Mouse (Mus musculus): ENCODE measurements at regions not wholly inside any gene's neighbourhood (a gene's known extent, or its start where the extent isn't known, plus 50 kb on each side); places are given as distances from the start of the nearest gene placed in this dataset.

GRCm38 (mm10) chr3:34512503-34513145 lies 137.6 kb upstream of the Sox2 start:
- no peaks in the 10 kb centered on the region for H3K36me3 ChIP-seq
- no peaks in the 10 kb centered on the region; the same call in 1 of the 2 replicates for H3K4me1 ChIP-seq (replicated peaks)
- H3K27ac ChIP-seq: no peak overlapping the region
- no peaks in the 10 kb centered on the region for H3K27me3 ChIP-seq (ENCODE audit: insufficient read depth, poor library complexity, severe bottlenecking)
- no peak overlapping the region for H3K4me3 ChIP-seq
- no peak for DNase-seq (ENCODE audit: low spot score)
- whole genome bisulfite sequencing: 89% methylated on average over 13 of the region's 13 CpGs
- peaks cover 9% of the 10 kb centered on the region; the same call in 1 of the 2 replicates for H3K9me3 ChIP-seq

GRCm38 (mm10) chr3:34510723-34511122 lies 139.5 kb upstream of the Sox2 start:
- Histone ChIP-seq H3K4me3 (no peak overlapping the region), H3K9me3 (peaks cover 9% of the 10 kb centered on the region; the same call in 1 of the 2 replicates), H3K4me1 (replicated peaks) (no peaks in the 10 kb centered on the region; the same call in 1 of the 2 replicates), H3K36me3 (no peaks in the 10 kb centered on the region), H3K27me3 (ENCODE audit: insufficient read depth, poor library complexity, severe bottlenecking) (no peaks in the 10 kb centered on the region; the same call in 1 of the 2 replicates), H3K27ac (0 out of 2 replicates have a peak overlapping the region, but pooled peaks have one; percentile 3)
- WGBS: 84% methylated on average over 4 of the region's 4 CpGs
- DNase-seq (ENCODE audit: low spot score): no peak

GRCm38 (mm10) chr3:34509160-34509559 lies 141.0 kb upstream of the Sox2 start:
- H3K27ac ChIP-seq: no peak overlapping the region
- no peaks in the 10 kb centered on the region for H3K36me3 ChIP-seq
- no peaks in the 10 kb centered on the region; the same call in 1 of the 2 replicates for H3K4me1 ChIP-seq (replicated peaks)
- no peak overlapping the region for H3K4me3 ChIP-seq
- 48% methylated on average over 5 of the region's 5 CpGs for WGBS
- no peaks in the 10 kb centered on the region for H3K9me3 ChIP-seq
- no peak for DNase-seq (ENCODE audit: low spot score)
- no peaks in the 10 kb centered on the region; the same call in 1 of the 2 replicates for H3K27me3 ChIP-seq (ENCODE audit: insufficient read depth, poor library complexity, severe bottlenecking)

GRCm38 (mm10) chr3:34504573-34504894 lies 145.7 kb upstream of the Sox2 start:
- H3K9me3 ChIP-seq: no peaks in the 10 kb centered on the region
- no peak overlapping the region for H3K27ac ChIP-seq
- WGBS: 51% methylated on average over 3 of the region's 3 CpGs
- DNase-seq (ENCODE audit: low spot score): no peak
- H3K4me3 ChIP-seq: no peak overlapping the region
- no peaks in the 10 kb centered on the region for H3K36me3 ChIP-seq
- no peaks in the 10 kb centered on the region; the same call in 1 of the 2 replicates for H3K27me3 ChIP-seq (ENCODE audit: insufficient read depth, poor library complexity, severe bottlenecking)
- no peaks in the 10 kb centered on the region; the same call in 1 of the 2 replicates for H3K4me1 ChIP-seq (replicated peaks)

- Histone ChIP-seq H3K27ac (no peak overlapping the region), H3K27me3 (ENCODE audit: insufficient read depth, poor library complexity, severe bottlenecking) (no peaks in the 10 kb centered on the region; the same call in 1 of the 2 replicates), H3K4me1 (replicated peaks) (no peaks in the 10 kb centered on the region; the same call in 1 of the 2 replicates), H3K36me3 (no peaks in the 10 kb centered on the region), H3K9me3 (no peaks in the 10 kb centered on the region), H3K4me3 (no peak overlapping the region)
- WGBS: 75% methylated on average over 13 of the region's 13 CpGs
- no peak for DNase-seq (ENCODE audit: low spot score)
Observed at GRCm38 (mm10) chr3:34503874-34504572, 146.2 kb upstream of the Sox2 start.

- 88% methylated on average over 8 of the region's 8 CpGs for WGBS
- H3K27me3 ChIP-seq (ENCODE audit: insufficient read depth, poor library complexity, severe bottlenecking): no peaks in the 10 kb centered on the region
- H3K36me3 ChIP-seq: no peaks in the 10 kb centered on the region
- DNase-seq (ENCODE audit: low spot score): no peak
- H3K27ac ChIP-seq: no peak overlapping the region
- H3K4me1 ChIP-seq (replicated peaks): no peaks in the 10 kb centered on the region
- no peak overlapping the region for H3K4me3 ChIP-seq
- H3K9me3 ChIP-seq: no peaks in the 10 kb centered on the region
Observed at GRCm38 (mm10) chr3:34496839-34497238, 153.4 kb upstream of the Sox2 start.

GRCm38 (mm10) chr3:34495615-34496014 lies 154.6 kb upstream of the Sox2 start:
- DNase-seq (ENCODE audit: low spot score): no peak
- H3K4me1 ChIP-seq (replicated peaks): no peaks in the 10 kb centered on the region
- H3K27me3 ChIP-seq (ENCODE audit: insufficient read depth, poor library complexity, severe bottlenecking): no peaks in the 10 kb centered on the region
- WGBS: 76% methylated on average over 3 of the region's 3 CpGs
- no peaks in the 10 kb centered on the region for H3K9me3 ChIP-seq
- no peak overlapping the region for H3K4me3 ChIP-seq
- no peaks in the 10 kb centered on the region for H3K36me3 ChIP-seq
- H3K27ac ChIP-seq: no peak overlapping the region

GRCm38 (mm10) chr3:34493921-34494320 lies 156.3 kb upstream of the Sox2 start:
- Histone ChIP-seq H3K36me3 (no peaks in the 10 kb centered on the region), H3K27me3 (ENCODE audit: insufficient read depth, poor library complexity, severe bottlenecking) (no peaks in the 10 kb centered on the region), H3K4me1 (replicated peaks) (no peaks in the 10 kb centered on the region), H3K9me3 (no peaks in the 10 kb centered on the region), H3K4me3 (no peak overlapping the region), H3K27ac (no peak overlapping the region)
- DNase-seq (ENCODE audit: low spot score): no peak

GRCm38 (mm10) chr3:34489008-34489407 lies 161.2 kb upstream of the Sox2 start:
- Histone ChIP-seq H3K4me3 (no peak overlapping the region), H3K27ac (no peak overlapping the region), H3K9me3 (no peaks in the 10 kb centered on the region), H3K27me3 (ENCODE audit: insufficient read depth, poor library complexity, severe bottlenecking) (peaks cover 5% of the 10 kb centered on the region; the same call in 1 of the 2 replicates), H3K36me3 (no peaks in the 10 kb centered on the region), H3K4me1 (replicated peaks) (peaks cover 13% of the 10 kb centered on the region)
- WGBS: 86% methylated on average over 2 of the region's 2 CpGs
- DNase-seq (ENCODE audit: low spot score): no peak

- H3K36me3 ChIP-seq: no peaks in the 10 kb centered on the region
- H3K4me3 ChIP-seq: no peak overlapping the region
- H3K9me3 ChIP-seq: no peaks in the 10 kb centered on the region
- peaks cover 5% of the 10 kb centered on the region; the same call in 1 of the 2 replicates for H3K27me3 ChIP-seq (ENCODE audit: insufficient read depth, poor library complexity, severe bottlenecking)
- 11% methylated on average over 9 of the region's 9 CpGs for WGBS
- no peak for DNase-seq (ENCODE audit: low spot score)
- 0 out of 2 replicates have a peak overlapping the region, but pooled peaks have one; percentile 4 for H3K27ac ChIP-seq
- peaks cover 26% of the 10 kb centered on the region for H3K4me1 ChIP-seq (replicated peaks)
Observed at GRCm38 (mm10) chr3:34486441-34487050, 163.7 kb upstream of the Sox2 start.

GRCm38 (mm10) chr3:34485345-34486223 lies 164.6 kb upstream of the Sox2 start:
- DNase-seq (ENCODE audit: low spot score): no peak
- Histone ChIP-seq H3K9me3 (no peaks in the 10 kb centered on the region), H3K36me3 (no peaks in the 10 kb centered on the region), H3K4me1 (replicated peaks) (peaks cover 33% of the 10 kb centered on the region), H3K4me3 (no peak overlapping the region), H3K27ac (0 out of 2 replicates have a peak overlapping the region, but pooled peaks have one; percentile 53), H3K27me3 (ENCODE audit: insufficient read depth, poor library complexity, severe bottlenecking) (peaks cover 5% of the 10 kb centered on the region; the same call in 1 of the 2 replicates)
- WGBS: 46% methylated on average over 15 of the region's 15 CpGs

GRCm38 (mm10) chr3:34483934-34484333 lies 166.3 kb upstream of the Sox2 start:
- DNase-seq (ENCODE audit: low spot score): no peak
- no peaks in the 10 kb centered on the region for H3K9me3 ChIP-seq
- H3K27ac ChIP-seq: no peak overlapping the region
- peaks cover 33% of the 10 kb centered on the region for H3K4me1 ChIP-seq (replicated peaks)
- WGBS: 83% methylated on average over 3 of the region's 3 CpGs
- H3K27me3 ChIP-seq (ENCODE audit: insufficient read depth, poor library complexity, severe bottlenecking): peaks cover 8% of the 10 kb centered on the region; the same call in 1 of the 2 replicates
- no peaks in the 10 kb centered on the region for H3K36me3 ChIP-seq
- no peak overlapping the region for H3K4me3 ChIP-seq

All from hindbrain, embryonic 10.5 days (tissue).